Mouse (Mus musculus) monocyte, adult 59 days (primary cell): ENCODE data around the gene Hist1h2an. TPM values are rescaled to one million over a fixed set of nuclear protein-coding genes. Genes with fewer than 3 reads are reported as not detected.

Source experiments
- total RNA-seq, 2 experiments: library from RNA; stranded (reverse); gene quantifications; one replicate each; pipeline ENCODE4 v1.2.4; 2023

Hist1h2an gene
- 10 to 100 TPM; 24.1 to 24.2 TPM for total RNA-seq

GRCm38 (mm10) chr13:21786899-21787629 lies at the start of gene Hist1h2an, which contains the start of gene Hist1h2bp:
TSS of gene Hist1h2an (minus strand) at chr13:21787218.
TSS of gene Hist1h2bp (plus strand) at chr13:21787461.

GRCm38 (mm10) chr13:21833461-21833860 lies 46.4 kb upstream of the Hist1h2an start, which contains the start of the genes Hist1h2ap and Hist1h2br:
TSS of gene Hist1h2ap (minus strand) at chr13:21833507.
TSS of gene Hist1h2br (plus strand) at chr13:21833743.

GRCm38 (mm10) chr13:21831418-21832394 lies 44.7 kb upstream of the Hist1h2an start, which contains the start of gene Hist1h4n:
TSS of gene Hist1h4n (minus strand) at chr13:21832196.

GRCm38 (mm10) chr13:21811539-21811938 lies 24.5 kb upstream of the Hist1h2an start, which contains the start of gene Hist1h4m:
TSS of gene Hist1h4m (plus strand) at chr13:21811746.

GRCm38 (mm10) chr13:21810073-21810472 lies 23.1 kb upstream of the Hist1h2an start, which contains the start of the genes Hist1h2bq and Hist1h2ao:
TSS of gene Hist1h2bq (minus strand) at chr13:21810197.
TSS of gene Hist1h2ao (plus strand) at chr13:21810465.

GRCm38 (mm10) chr13:21783255-21783617 lies 3.8 kb downstream of the Hist1h2an start, which contains the start of gene Hist1h3i:
TSS of gene Hist1h3i (minus strand) at chr13:21783370.

GRCm38 (mm10) chr13:21779767-21780731 lies 7.0 kb downstream of the Hist1h2an start, which contains the start of gene Hist1h1b:
TSS of gene Hist1h1b (minus strand) at chr13:21780625.

GRCm38 (mm10) chr13:21753524-21754285 lies 33.3 kb downstream of the Hist1h2an start, which contains the start of the genes Hist1h2ak and Hist1h2bn:
TSS of gene Hist1h2ak (minus strand) at chr13:21753827.
TSS of gene Hist1h2bn (plus strand) at chr13:21754123.

GRCm38 (mm10) chr13:21750159-21751017 lies 36.6 kb downstream of the Hist1h2an start, which contains the start of gene Hist1h4k:
TSS of gene Hist1h4k (minus strand) at chr13:21750505.

Other genes starting within 250 kb of the Hist1h2an start
- not detected for gene Olfr1366, start 244.4 kb downstream of the Hist1h2an start, total RNA-seq
- not detected for gene Olfr1535, start 227.3 kb downstream of the Hist1h2an start, total RNA-seq
- not detected for gene Olfr1364, start 205.5 kb downstream of the Hist1h2an start, total RNA-seq
- gene Olfr1362, start 173.2 kb downstream of the Hist1h2an start, total RNA-seq: not detected
- not detected for gene Olfr11, start 144.7 kb downstream of the Hist1h2an start, total RNA-seq
- gene Olfr1361, start 123.8 kb downstream of the Hist1h2an start, total RNA-seq: not detected
- not detected for gene Olfr1360, start 109.8 kb downstream of the Hist1h2an start, total RNA-seq
- gene Olfr1359, start 89.1 kb downstream of the Hist1h2an start, total RNA-seq: not detected
- 100 to 1,000 TPM in 1 of 2 experiments, 10 to 100 TPM in 1; 76.3 to 127 TPM for gene Hist1h2bl, start 71.1 kb downstream of the Hist1h2an start, total RNA-seq
- gene Hist1h2ai, start 70.8 kb downstream of the Hist1h2an start, total RNA-seq: 10 to 100 TPM; 49.1 to 81.3 TPM
- gene Hist1h3h, start 69.6 kb downstream of the Hist1h2an start, total RNA-seq: 100 to 1,000 TPM; 116 to 129 TPM
- 10 to 100 TPM in 1 of 2 experiments, 1 to 10 TPM in 1; 9.8 to 11.6 TPM for gene Hist1h2bm, start 65.2 kb downstream of the Hist1h2an start, total RNA-seq
- gene Hist1h4j, start 52.2 kb downstream of the Hist1h2an start, total RNA-seq: 10 to 100 TPM; 15.5 to 16.5 TPM
- 100 to 1,000 TPM; 368 to 459 TPM for gene Hist1h4k, start 36.7 kb downstream of the Hist1h2an start, total RNA-seq
- 10 to 100 TPM; 38.3 to 45.1 TPM for gene Hist1h2ak, start 33.4 kb downstream of the Hist1h2an start, total RNA-seq
- 100 to 1,000 TPM in 1 of 2 experiments, 10 to 100 TPM in 1; 96.0 to 110 TPM for gene Hist1h2bn, start 33.1 kb downstream of the Hist1h2an start, total RNA-seq
- gene Hist1h1b, start 6.6 kb downstream of the Hist1h2an start, total RNA-seq: 100 to 1,000 TPM in 1 of 2 experiments, 10 to 100 TPM in 1; 97.5 to 117 TPM
- 100 to 1,000 TPM; 136 to 153 TPM for gene Hist1h3i, start 3.8 kb downstream of the Hist1h2an start, total RNA-seq
- gene Hist1h2bp, start 243 bp upstream of the Hist1h2an start, total RNA-seq: 10 to 100 TPM; 19.4 to 40.1 TPM
- 100 to 1,000 TPM; 150 to 156 TPM for gene Hist1h2bq, start 23.0 kb upstream of the Hist1h2an start, total RNA-seq
- 100 to 1,000 TPM; 303 to 332 TPM for gene Hist1h2ao, start 23.2 kb upstream of the Hist1h2an start, total RNA-seq
- 100 to 1,000 TPM; 127 to 412 TPM for gene Hist1h4m, start 24.5 kb upstream of the Hist1h2an start, total RNA-seq
- 100 to 1,000 TPM in 1 of 2 experiments, 10 to 100 TPM in 1; 44.0 to 264 TPM for gene Hist1h4n, start 45.0 kb upstream of the Hist1h2an start, total RNA-seq
- 10 to 100 TPM; 29.1 to 43.8 TPM for gene Hist1h2ap, start 46.3 kb upstream of the Hist1h2an start, total RNA-seq
- gene Hist1h2br, start 46.5 kb upstream of the Hist1h2an start, total RNA-seq: 100 to 1,000 TPM; 156 to 160 TPM
- under 1 TPM; 0.37 to 0.85 TPM for gene Zfp184, start 157.9 kb upstream of the Hist1h2an start, total RNA-seq
- gene Pom121l2, start 194.0 kb upstream of the Hist1h2an start, total RNA-seq: not detected
- gene Prss16, start 222.5 kb upstream of the Hist1h2an start, total RNA-seq: not detected
- 10 to 100 TPM in 1 of 2 experiments, 1 to 10 TPM in 1; 6.2 to 21.1 TPM for gene Hist1h2ah, start 248.3 kb upstream of the Hist1h2an start, total RNA-seq
- gene Hist1h2bk, start 248.7 kb upstream of the Hist1h2an start, total RNA-seq: 10 to 100 TPM; 41.1 to 44.2 TPM